Mouse (Mus musculus) G1E-ER4 (cell line): Measurements from ENCODE around the gene C9. TPM values are rescaled to one million over a fixed set of nuclear protein-coding genes. Genes with fewer than 3 reads are reported as not detected.

Experiments
- GATA1 ChIP-seq: IDR thresholded peaks from one replicate; pipeline ENCODE4 v1.8.0; 2012; ENCODE audit warnings: low read length, inconsistent platforms
- polyA plus RNA-seq: library from polyadenylated mRNA; stranded (reverse); fragments of >175 nt; gene quantifications from 2 replicates; pipeline ENCODE4 v1.2.3, GENCODE M21; 2012

Gene C9
- polyA plus RNA-seq = not detected in 2 replicates

DNA sequence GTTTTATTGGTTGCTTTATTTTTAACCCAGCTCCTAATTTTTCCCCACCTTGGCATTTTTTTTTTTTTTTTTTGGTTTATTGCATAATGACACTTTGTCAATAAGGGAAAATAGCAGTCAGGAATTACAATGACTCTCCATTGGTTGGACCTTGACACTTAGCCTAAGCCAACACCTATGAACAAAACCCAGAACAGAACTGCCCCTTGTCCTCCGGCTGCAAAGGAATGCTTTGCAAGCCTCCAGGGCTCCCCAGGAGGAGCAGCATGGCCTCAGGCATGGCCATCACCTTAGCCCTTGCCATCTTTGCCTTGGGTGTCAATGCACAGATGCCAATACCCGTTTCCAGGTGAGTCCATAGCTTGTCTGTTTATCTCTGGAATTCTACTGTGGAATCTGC lies at the start of gene C9:
C9 (plus strand) TSS at position 193 of the 400 bp plus-strand sequence.
- no peak for TF ChIP-seq GATA1

GRCm38 (mm10) chr15:6398211-6398610 lies 46.9 kb upstream of the C9 start:
- TF ChIP-seq GATA1 = no peak

- TF ChIP-seq GATA1 = no peak
Observed at GRCm38 (mm10) chr15:6398881-6399280, 46.2 kb upstream of the C9 start.

DNA sequence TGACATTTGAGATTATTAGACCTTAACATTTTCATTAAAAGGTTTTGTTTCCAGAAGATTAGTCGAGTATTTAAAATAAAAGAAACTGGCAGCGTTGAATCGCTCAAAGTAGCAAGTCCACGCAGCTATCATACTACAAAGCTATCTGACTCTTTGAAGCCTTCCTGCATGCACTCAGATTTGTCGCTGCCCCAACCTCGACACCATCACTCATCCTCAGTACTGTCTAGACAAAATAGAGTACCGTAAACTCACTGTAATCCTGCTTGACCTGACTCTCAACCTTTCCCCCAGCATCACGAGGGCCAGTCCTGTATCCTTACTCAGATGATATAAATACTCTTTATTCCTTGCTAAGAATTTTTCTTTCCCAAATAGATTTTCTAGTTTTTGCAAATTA lies 45.0 kb upstream of the C9 start:
- no peak for TF ChIP-seq GATA1

DNA sequence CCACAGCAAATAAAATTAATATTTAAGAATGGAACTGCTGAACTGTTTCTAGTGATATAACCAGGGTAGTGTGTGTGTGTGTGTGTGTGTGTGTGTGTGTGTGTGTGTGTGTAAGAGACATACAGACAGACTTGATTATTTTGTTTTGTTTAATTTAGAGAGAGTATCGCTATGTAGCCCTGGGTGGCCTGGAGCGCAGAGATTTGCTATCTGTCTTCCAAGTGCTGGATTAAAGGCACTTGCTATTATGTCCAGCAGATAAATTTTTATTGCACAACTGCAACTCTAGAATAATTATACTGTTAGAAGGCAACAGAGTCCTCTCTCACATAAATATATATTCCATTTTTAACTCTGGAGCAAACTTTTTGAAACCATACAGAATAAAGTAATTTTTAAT lies 42.7 kb upstream of the C9 start:
- TF ChIP-seq GATA1 = no peak

- TF ChIP-seq GATA1 = no peak
Observed at GRCm38 (mm10) chr15:6404172-6404571, 41.0 kb upstream of the C9 start.

DNA sequence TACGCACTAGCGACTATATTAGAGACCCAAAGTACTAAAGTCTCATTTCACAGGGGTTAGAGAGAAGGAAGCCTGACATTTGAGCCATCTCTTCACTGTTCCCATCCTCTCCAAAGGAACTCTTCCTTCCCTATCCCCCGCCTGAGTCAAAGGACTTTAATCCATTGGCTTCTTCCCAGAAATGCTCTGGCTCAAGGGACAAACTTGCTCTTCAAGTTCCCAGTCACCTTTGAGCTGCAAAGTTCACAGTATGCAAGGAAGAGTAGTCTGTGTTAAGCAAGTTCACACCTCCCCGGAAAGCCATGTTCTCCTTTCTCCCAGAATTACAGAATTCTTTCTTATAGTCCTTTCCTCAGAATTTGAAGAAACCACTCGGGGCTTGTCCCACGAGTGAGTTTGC lies 38.4 kb upstream of the C9 start:
- no peak for TF ChIP-seq GATA1

DNA sequence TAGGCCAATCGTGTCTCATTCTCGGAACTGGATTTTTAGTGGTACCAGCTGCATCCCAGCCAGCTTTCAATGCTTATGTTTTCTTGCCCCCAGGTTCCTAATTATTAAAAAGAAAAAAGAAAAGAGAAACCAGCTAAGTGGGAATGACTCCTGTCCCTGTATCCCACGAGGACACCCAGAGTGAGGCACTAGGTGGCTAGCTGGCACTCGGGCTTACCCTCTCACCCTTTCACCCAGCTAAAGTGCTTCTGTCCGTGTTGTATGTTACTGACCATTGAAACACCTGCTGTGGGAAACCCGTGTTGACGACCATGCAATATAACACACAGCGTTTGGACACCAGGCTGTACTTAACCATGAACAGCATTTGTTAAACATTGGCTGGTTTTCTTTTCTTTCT lies 36.1 kb upstream of the C9 start:
- no peak for TF ChIP-seq GATA1

DNA sequence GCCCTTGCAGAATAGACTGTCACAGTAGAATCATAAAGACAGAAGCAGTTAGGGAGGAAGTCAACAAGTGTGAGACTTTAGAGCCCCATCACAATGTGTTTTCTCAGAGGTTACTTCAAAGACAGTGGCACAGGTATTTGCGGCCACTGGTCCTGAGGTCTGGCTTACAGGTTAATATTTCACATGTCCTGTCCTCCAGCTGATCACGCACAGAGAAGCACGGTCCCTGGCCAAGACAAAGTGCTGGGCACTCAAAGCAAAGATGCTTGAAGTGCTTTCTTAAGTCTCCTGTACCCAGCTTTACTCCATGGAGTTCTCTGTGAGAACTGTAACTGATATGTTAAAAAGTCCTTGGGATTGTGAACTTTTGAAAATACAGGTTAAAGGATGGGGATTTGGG lies 35.0 kb upstream of the C9 start:
- no peak for TF ChIP-seq GATA1

DNA sequence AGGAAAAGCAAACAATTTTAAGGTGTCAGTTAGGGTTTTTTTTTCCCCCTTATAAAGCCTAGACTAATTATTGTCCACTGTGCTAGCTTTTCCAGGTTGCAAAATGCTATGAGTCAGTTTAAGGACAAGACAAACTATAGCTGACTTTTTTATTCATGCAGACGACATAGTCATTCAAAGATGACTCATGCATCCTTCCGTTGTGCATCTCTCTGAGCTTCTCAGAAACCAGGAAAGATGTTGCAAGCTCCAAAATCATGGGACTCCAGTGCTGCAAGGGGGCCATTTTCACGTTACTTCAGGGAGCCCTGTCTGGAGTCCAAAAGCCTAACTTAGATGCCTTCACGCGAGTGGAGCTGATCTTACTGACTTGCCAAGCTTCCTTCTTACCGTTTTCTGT lies 33.8 kb upstream of the C9 start:
- TF ChIP-seq GATA1 = no peak

- TF ChIP-seq GATA1 = no peak
Observed at GRCm38 (mm10) chr15:6415317-6415716, 29.8 kb upstream of the C9 start.

DNA sequence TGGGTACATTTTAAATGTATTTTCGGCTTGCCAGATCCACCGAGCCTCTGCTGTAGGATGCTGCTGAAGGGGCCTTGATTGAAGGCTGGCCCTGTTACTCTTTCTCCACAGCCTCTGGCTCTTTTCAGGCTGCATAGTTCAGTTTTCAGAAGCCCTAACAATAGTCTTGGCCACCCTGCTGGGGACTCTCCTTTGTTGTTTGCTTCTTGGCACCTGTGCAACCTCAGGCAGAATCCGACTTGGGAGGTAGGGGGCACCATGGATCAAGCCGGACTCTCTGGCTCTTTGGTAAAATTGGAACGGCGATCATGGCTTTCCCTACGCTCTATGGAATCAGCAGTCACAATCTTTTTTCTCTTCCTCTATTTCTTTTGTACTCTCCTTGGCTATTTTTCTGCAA lies 13.3 kb upstream of the C9 start:
- no peak for TF ChIP-seq GATA1

DNA sequence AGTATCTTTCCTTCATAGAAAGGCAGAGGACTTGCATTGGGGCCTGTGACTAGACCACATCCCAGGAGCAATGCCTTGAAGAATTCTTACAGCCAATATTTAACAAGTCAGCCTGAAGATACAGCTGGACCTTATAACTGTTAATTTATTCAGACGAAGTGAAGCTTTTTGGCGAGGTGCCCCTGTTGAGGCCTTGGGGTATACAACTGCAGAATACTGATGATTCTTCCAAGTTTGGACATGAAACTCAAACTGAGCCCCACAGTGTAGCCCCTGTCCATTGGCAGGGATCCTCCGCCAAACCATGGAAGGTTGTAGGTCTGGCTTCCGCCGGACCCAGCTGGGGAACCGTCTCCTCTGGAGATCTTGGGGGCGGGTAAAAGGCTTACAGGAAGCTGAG lies 12.7 kb upstream of the C9 start:
- no peak for TF ChIP-seq GATA1

DNA sequence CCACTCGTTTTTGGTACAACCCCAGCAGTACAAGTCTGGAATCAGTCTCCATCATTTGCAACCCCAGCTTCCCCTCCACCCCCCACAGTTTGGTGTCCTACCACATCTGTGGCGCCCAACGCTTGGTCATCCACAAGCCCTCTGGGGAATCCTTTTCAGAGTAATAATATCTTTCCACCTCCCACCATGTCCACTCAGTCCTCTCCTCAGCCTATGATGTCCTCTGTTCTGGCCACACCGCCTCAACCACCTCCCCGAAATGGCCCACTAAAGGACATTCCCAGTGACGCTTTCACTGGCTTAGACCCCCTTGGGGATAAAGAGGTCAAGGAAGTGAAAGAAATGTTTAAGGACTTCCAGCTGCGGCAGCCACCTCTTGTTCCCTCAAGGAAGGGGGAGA lies 9.8 kb upstream of the C9 start:
- no peak for TF ChIP-seq GATA1

GRCm38 (mm10) chr15:6435773-6436172 lies 9.4 kb upstream of the C9 start:
- TF ChIP-seq GATA1 = no peak

GRCm38 (mm10) chr15:6438685-6439084 lies 6.4 kb upstream of the C9 start:
- no peak for TF ChIP-seq GATA1

DNA sequence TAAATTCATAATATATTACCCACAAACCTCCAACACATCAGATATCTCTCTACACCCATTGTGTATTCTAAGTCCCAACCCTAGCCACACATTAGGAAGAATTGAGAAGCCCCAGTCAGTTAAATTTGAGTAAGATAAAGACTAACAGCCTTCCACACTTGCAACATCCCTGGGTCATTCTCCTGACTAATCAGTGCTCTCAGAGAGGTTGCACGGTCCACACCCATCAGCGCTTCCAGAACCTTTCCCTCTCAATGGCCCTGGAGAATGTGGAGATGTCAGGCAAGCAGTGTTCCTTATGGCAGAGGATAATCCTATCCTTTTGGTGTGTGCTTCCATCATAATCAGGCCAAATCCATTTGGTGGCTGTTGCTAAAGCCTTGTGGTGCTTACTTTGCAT lies 675 bp upstream of the C9 start:
- TF ChIP-seq GATA1 = no peak

DNA sequence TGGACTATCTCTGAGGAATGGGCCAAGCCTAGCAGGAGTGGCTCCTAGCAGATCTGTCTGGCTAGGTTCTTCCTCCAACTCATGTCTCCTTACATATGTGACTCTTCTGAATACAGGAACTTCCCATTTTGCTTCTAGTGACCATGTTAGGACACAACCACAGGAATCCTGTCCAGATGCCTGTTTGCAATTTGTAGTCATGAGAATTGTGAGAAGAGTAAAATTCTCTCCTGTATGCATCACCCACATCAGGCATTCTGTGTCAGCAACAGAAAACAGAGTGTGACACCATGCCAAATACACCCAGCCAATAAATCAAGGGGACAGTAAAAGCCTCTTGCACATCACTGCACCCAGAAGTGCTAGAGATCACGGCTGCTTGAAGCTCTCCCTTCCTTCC lies 1.1 kb downstream of the C9 start:
- TF ChIP-seq GATA1 = no peak
